ENCODE assay signal across 9 mouse cellular contexts in genomic region chr12:76187849-76188248, GRCm38 (mm10). TPM values are rescaled to one million over a fixed set of nuclear protein-coding genes. Genes with fewer than 3 reads are reported as not detected.
DNase-seq lines count a peak whose midpoint lies in the region; ATAC-seq and TF ChIP-seq lines count a peak whose summit lies in the region.
"Had no signal": no experiment of that assay in that cellular context is flagged by ENCODE, and none has a peak within 500 bp of the region (broad histone marks: within the 10 kb centered on the region; RNA-seq: fewer than 3 reads in every experiment).

No protein-coding gene starts in this region.

- no peak for ATAC-seq in kidney, embryonic 15.5 days (replicated peaks; ENCODE audit: low FRiP score)
- no peak for ATAC-seq in embryonic facial prominence, embryonic 11.5 days (replicated peaks; ENCODE audit: insufficient number of reproducible peaks, low FRiP score, low TSS enrichment, low read depth)
- peak; percentile 52; the same call in 1 of the 2 replicates for ATAC-seq in lung, embryonic 14.5 days (ENCODE audit: insufficient read depth)

- H3K9me3 ChIP-seq in kidney, embryonic 15.5 days (replicated peaks): no peaks in the 10 kb centered on the region
- H3K9me3 ChIP-seq in embryonic facial prominence, embryonic 11.5 days (replicated peaks; ENCODE audit: control insufficient read depth, low read length): no peaks in the 10 kb centered on the region
- no peaks in the 10 kb centered on the region for H3K9me3 ChIP-seq in lung, embryonic 14.5 days (ENCODE audit: low read depth, low read length)
- H3K9me3 ChIP-seq: embryonic facial prominence, embryonic 12.5 days; liver, embryonic 13.5 days had no signal

- no peaks in the 10 kb centered on the region for H3K4me1 ChIP-seq in kidney, embryonic 15.5 days
- H3K4me1 ChIP-seq in embryonic facial prominence, embryonic 11.5 days (ENCODE audit: control insufficient read depth, insufficient read depth, low read length): no peaks in the 10 kb centered on the region
- H3K4me1 ChIP-seq in lung, embryonic 14.5 days (ENCODE audit: insufficient read depth): no peaks in the 10 kb centered on the region
- H3K4me1 ChIP-seq: embryonic facial prominence, embryonic 12.5 days; liver, embryonic 13.5 days had no signal

- 0 out of 2 replicates have a peak, but pooled peaks cover 2% of the 10 kb centered on the region for H3K27me3 ChIP-seq in kidney, embryonic 15.5 days
- H3K27me3 ChIP-seq in embryonic facial prominence, embryonic 11.5 days (ENCODE audit: control insufficient read depth, insufficient read depth, low read length): no peaks in the 10 kb centered on the region
- no peaks in the 10 kb centered on the region for H3K27me3 ChIP-seq in lung, embryonic 14.5 days (ENCODE audit: insufficient read depth, low read length)
- H3K27me3 ChIP-seq: embryonic facial prominence, embryonic 12.5 days; liver, embryonic 13.5 days had no signal

- WGBS in kidney, embryonic 15.5 days: 38% methylated on average over 8 of the region's 8 CpGs
- WGBS in embryonic facial prominence, embryonic 11.5 days: 45% methylated on average over 8 of the region's 8 CpGs
- WGBS in lung, embryonic 14.5 days: 23% methylated on average over 8 of the region's 8 CpGs

- no peak overlapping the region for H3K9ac ChIP-seq in kidney, embryonic 15.5 days
- H3K9ac ChIP-seq in embryonic facial prominence, embryonic 11.5 days (replicated peaks; ENCODE audit: low read length): no peak overlapping the region
- no peak overlapping the region for H3K9ac ChIP-seq in lung, embryonic 14.5 days
- H3K9ac ChIP-seq: embryonic facial prominence, embryonic 12.5 days; liver, embryonic 13.5 days had no signal

- H3K4me3 ChIP-seq in kidney, embryonic 15.5 days (replicated peaks): no peak overlapping the region
- H3K4me3 ChIP-seq in embryonic facial prominence, embryonic 11.5 days (ENCODE audit: low read depth, low read length): no peak overlapping the region
- no peak overlapping the region for H3K4me3 ChIP-seq in lung, embryonic 14.5 days (ENCODE audit: low read depth, low read length)
- H3K4me3 ChIP-seq: embryonic facial prominence, embryonic 12.5 days; liver, embryonic 13.5 days had no signal

- H3K27ac ChIP-seq in kidney, embryonic 15.5 days: no peak overlapping the region
- no peak overlapping the region for H3K27ac ChIP-seq in embryonic facial prominence, embryonic 11.5 days (replicated peaks; ENCODE audit: low read depth, low read length)
- no peak overlapping the region for H3K27ac ChIP-seq in lung, embryonic 14.5 days (ENCODE audit: low read depth)
- H3K27ac ChIP-seq: embryonic facial prominence, embryonic 12.5 days; liver, embryonic 13.5 days had no signal

- H3K4me2 ChIP-seq in kidney, embryonic 15.5 days: no peak overlapping the region
- H3K4me2 ChIP-seq in embryonic facial prominence, embryonic 11.5 days (ENCODE audit: low read depth, low read length): no peak overlapping the region
- H3K4me2 ChIP-seq in lung, embryonic 14.5 days: no peak overlapping the region
- H3K4me2 ChIP-seq: embryonic facial prominence, embryonic 12.5 days; liver, embryonic 13.5 days had no signal

- TF ChIP-seq CTCF in lung, embryonic 14.5 days (IDR thresholded peaks at IDR 0.05; ENCODE audit: low read depth): peak; percentile 76

- peak; percentile 17 for DNase-seq in kidney, adult 11 months
- DNase-seq in A20 (ENCODE audit: low read depth, low spot score): peak; percentile 37
- DNase-seq in NIH3T3 (ENCODE audit: low read depth): peak; percentile 70
- DNase-seq in embryonic facial prominence, embryonic 11.5 days (ENCODE audit: low spot score): peak; percentile 48
- DNase-seq in lung, embryonic 14.5 days: peak; percentile 72
- no peak for DNase-seq in spleen, postnatal 4 days (ENCODE audit: low spot score in 2 of 2)
- DNase-seq: liver, embryonic 13.5 days had no signal

- no peaks in the 10 kb centered on the region for H3K36me3 ChIP-seq in kidney, embryonic 15.5 days
- H3K36me3 ChIP-seq in embryonic facial prominence, embryonic 11.5 days (replicated peaks; ENCODE audit: control insufficient read depth, insufficient read depth, low read depth, low read length): no peaks in the 10 kb centered on the region
- H3K36me3 ChIP-seq in lung, embryonic 14.5 days (ENCODE audit: insufficient read depth): no peaks in the 10 kb centered on the region
- H3K36me3 ChIP-seq: embryonic facial prominence, embryonic 12.5 days; liver, embryonic 13.5 days had no signal

RNA-seq across cellular contexts. Expression of gene Esr2, which starts 10.8 kb away (rescaled TPM):
- polyA plus RNA-seq in kidney, embryonic 15.5 days (2015; fragmentation: Nextera tagmentation; extraction: Ambion mirVana): 0.44 and 0.71 TPM in 2 replicates
- polyA plus RNA-seq in embryonic facial prominence, embryonic 11.5 days (2014; fragmentation: Nextera tagmentation; extraction: Ambion mirVana): 0.47 and 0.62 TPM in 2 replicates
- 0.26 and 0.46 TPM in 2 replicates for polyA plus RNA-seq in lung, embryonic 14.5 days (2014; fragmentation: Nextera tagmentation; extraction: Ambion mirVana)

RNA-seq across cellular contexts. Expression of gene Tex21, which starts 58.7 kb away (rescaled TPM):
- not detected in 2 replicates for polyA plus RNA-seq in kidney, embryonic 15.5 days (2015; fragmentation: Nextera tagmentation; extraction: Ambion mirVana)
- polyA plus RNA-seq in embryonic facial prominence, embryonic 11.5 days (2014; fragmentation: Nextera tagmentation; extraction: Ambion mirVana): not detected in 2 replicates
- polyA plus RNA-seq in lung, embryonic 14.5 days (2014; fragmentation: Nextera tagmentation; extraction: Ambion mirVana): not detected in 2 replicates
- polyA plus RNA-seq: embryonic facial prominence, embryonic 12.5 days had no signal

Comparison
In these comparisons a context has a peak if more than half of its experiments do, and no peak if none do; other contexts are left out.
1. DNase-seq: peak in kidney, adult 11 months (single experiment), A20 (single experiment), NIH3T3 (single experiment), embryonic facial prominence, embryonic 11.5 days (single experiment) and lung, embryonic 14.5 days (single experiment); none in spleen, postnatal 4 days (0 of 2).